Mouse (Mus musculus) lung, postnatal 0 days (tissue): Measurements from ENCODE around the gene Cdyl.

Source experiments
- CTCF ChIP-seq: IDR thresholded peaks from 2 replicates; pipeline ENCODE4 v1.5.1; 2016; ENCODE audit warnings: antibody characterized with exemption, mild to moderate bottlenecking
- EP300 ChIP-seq: IDR thresholded peaks from 2 replicates; pipeline ENCODE4 v1.6.1; 2016; ENCODE audit warnings: antibody characterized with exemption, mild to moderate bottlenecking, control low read depth

- TF ChIP-seq CTCF (no peak), EP300 (no peak)
Measured at GRCm38 (mm10) chr13:35805727-35806126, 146.1 kb downstream of the Cdyl start.
